8 mouse cellular contexts compared by ENCODE assay signal in genomic region chr8:123101735-123102685, GRCm38 (mm10). TPM values are rescaled to one million over a fixed set of nuclear protein-coding genes. Genes with fewer than 3 reads are reported as not detected.
A peak's percentile ranks its signal among the peaks of the same experiment; 100 is the strongest.
DNase-seq lines count a peak whose midpoint lies in the region; ATAC-seq lines count a peak whose summit lies in the region.

Gene Rpl13 (plus strand): TSS chr8:123102350.

- H3K27ac ChIP-seq in hindbrain, embryonic 12.5 days, result peak within 1 kb of the TSS; percentile 93

- H3K4me1 ChIP-seq in hindbrain, embryonic 12.5 days, result peaks cover 14% of the 10 kb centered on the region

- H3K36me3 ChIP-seq in hindbrain, embryonic 12.5 days, result peaks cover 40% of the 10 kb centered on the region

- peak; percentile 98 for DNase-seq in NIH3T3 (ENCODE audit: low read depth)
- DNase-seq in cerebellum, postnatal 10 days, result peak; percentile 99
- peak; percentile 94 to 98 for DNase-seq in frontal cortex, postnatal 10 days (ENCODE audit: low spot score in 2 of 2)
- peak; percentile 97 to 99 for DNase-seq in layer of hippocampus, postnatal 14 days (ENCODE audit: low spot score in 2 of 2)
- peak; percentile 98 for DNase-seq in lung, postnatal 14 days
- DNase-seq in retina, adult 2 months (ENCODE audit: low read depth, low spot score), result peak; percentile 87
- DNase-seq in thymus, postnatal 36 days, result peak; percentile 93 to 95

- peak within 1 kb of the TSS; percentile 98 for H3K9ac ChIP-seq in hindbrain, embryonic 12.5 days

- peak within 1 kb of the TSS; percentile 96 for H3K4me2 ChIP-seq in hindbrain, embryonic 12.5 days (replicated peaks)

- no peaks in the 10 kb centered on the region for H3K9me3 ChIP-seq in hindbrain, embryonic 12.5 days (replicated peaks)

- 2% methylated on average over 56 of the region's 56 CpGs for WGBS in hindbrain, embryonic 12.5 days

- no peaks in the 10 kb centered on the region for H3K27me3 ChIP-seq in hindbrain, embryonic 12.5 days

- ATAC-seq in hindbrain, embryonic 12.5 days (ENCODE audit: low FRiP score), result peak; percentile 95

- H3K4me3 ChIP-seq in hindbrain, embryonic 12.5 days, result peak within 1 kb of the TSS; percentile 82

RNA-seq across cellular contexts. Expression of gene Rpl13, which starts in this region (rescaled TPM):
- 1,018 and 1,026 TPM in 2 replicates for polyA plus RNA-seq in hindbrain, embryonic 12.5 days (2016; fragmentation: Nextera tagmentation; extraction: Ambion mirVana)
- total RNA-seq in layer of hippocampus, postnatal 14 days (2021), result 100 to 1,000 TPM; 390 to 435 TPM

Comparison
In these comparisons a context has a peak if more than half of its experiments do, and no peak if none do; other contexts are left out.
1. Peak in every context shown above with its lines: DNase-seq, ATAC-seq, H3K4me3 ChIP-seq and H3K27ac ChIP-seq.